Mouse (Mus musculus): ENCODE measurements around the gene Tinf2. TPM values are rescaled to one million over a fixed set of nuclear protein-coding genes. Genes with fewer than 3 reads are reported as not detected.
A peak's percentile ranks its signal among the peaks of the same experiment; 100 is the strongest.

The Tinf2 gene
- polyA plus RNA-seq (2015; fragmentation: Nextera tagmentation; extraction: Ambion mirVana) = 18.8 and 19.9 TPM in 2 replicates

DNA sequence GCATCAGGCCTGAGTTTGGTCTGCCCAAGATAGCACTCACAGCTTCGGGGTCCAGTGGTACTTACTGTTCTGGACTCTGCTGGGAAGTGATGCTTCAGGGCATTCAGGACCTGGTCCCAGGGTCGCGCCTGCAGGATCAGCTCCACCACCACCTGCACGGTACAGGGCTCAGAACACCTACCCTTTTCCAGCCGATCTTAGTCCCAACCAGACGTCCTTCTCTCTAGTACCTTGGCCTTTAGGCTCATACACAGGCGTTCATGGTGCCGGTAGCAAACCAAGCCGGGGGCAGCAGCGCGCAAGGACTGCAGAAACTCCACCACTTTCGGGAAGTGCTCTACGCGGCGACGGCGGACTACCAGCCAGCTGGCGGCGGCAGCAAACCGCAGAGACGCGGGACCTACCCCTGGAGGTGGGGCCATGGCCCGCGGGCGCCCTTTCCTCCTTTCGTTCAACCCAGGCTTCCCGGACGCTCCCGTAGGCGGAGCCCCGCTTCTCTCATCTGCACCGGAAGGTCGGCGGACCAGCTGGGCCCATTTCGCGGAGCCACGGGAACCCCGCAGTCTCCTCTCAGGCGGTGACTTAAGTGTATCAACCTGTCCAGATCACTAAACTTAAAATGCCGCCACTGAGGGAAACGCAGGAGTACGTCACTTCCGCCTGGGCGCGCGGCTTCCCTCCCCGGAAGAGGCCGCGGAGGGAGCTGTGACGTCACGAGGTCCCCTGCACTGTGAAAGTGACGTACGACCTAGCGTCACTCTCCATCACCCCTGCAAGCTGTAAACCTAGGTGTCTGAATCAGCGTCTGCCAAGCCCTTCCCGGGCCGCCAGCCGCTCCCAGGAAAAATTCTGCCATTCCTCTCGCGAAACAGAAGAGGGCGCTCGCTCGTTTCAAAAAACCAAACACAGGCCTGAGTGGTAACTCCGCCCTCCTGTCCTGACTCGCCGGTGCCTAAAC lies at the start of gene Tinf2:
Tinf2 (minus strand) TSS at position 661 of the 958 bp plus-strand sequence.
- H3K9ac ChIP-seq (replicated peaks; ENCODE audit: low read depth) = peak within 1 kb of the TSS; percentile 58

DNA sequence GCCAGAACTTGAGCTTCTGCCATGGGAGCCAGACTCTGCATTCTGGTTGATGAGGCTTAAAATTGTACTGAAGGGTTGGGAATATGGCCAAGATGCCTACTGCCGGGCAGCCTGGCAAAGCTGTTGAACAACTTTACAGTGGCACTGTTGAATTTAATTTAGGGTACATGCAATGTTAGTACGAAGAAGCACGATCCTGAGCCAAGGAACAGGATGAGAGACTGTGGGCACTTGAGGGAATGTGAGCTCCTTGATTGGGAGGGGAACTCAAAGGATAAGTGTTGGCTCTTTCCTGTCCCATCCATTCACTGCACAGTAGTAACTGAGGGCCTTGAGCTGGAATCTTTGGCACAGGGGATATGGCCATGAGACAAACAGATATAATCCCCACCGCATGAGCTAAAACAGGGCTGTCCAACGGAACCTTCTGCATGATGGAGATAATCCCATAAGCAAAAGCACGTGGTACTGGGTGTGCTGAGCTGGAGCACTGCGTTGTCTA lies 49.0 kb upstream of the Tinf2 start:
- Histone ChIP-seq H3K9ac (replicated peaks; ENCODE audit: low read depth) (no peak overlapping the region), H3K4me2 (replicated peaks; ENCODE audit: low read depth, low read length) (no peak overlapping the region), H3K36me3 (ENCODE audit: insufficient read depth, low read length) (no peaks in the 10 kb centered on the region), H3K27me3 (replicated peaks; ENCODE audit: insufficient read depth, low read length) (no peaks in the 10 kb centered on the region), H3K27ac (ENCODE audit: low read length) (no peak overlapping the region), H3K9me3 (ENCODE audit: low read length) (no peaks in the 10 kb centered on the region), H3K4me3 (ENCODE audit: low read depth, low read length) (no peak overlapping the region), H3K4me1 (ENCODE audit: insufficient read depth, low read depth, low read length) (no peaks in the 10 kb centered on the region)
- TF ChIP-seq EP300 (IDR thresholded peaks at IDR 0.05) (no peak), CTCF (IDR thresholded peaks at IDR 0.05) (no peak)
- no peak for ATAC-seq
- DNase-seq (ENCODE audit: low spot score) = peak; percentile 23
- WGBS = 65% methylated on average over 7 of the region's 7 CpGs

More for the DNA sequence above, at the start of gene Tinf2:
- no peaks in the 10 kb centered on the region for H3K27me3 ChIP-seq (replicated peaks; ENCODE audit: insufficient read depth, low read length)
- no peaks in the 10 kb centered on the region for H3K4me1 ChIP-seq (ENCODE audit: insufficient read depth, low read depth, low read length)
- H3K27ac ChIP-seq (ENCODE audit: low read length) = peak within 1 kb of the TSS; percentile 87
- ATAC-seq (peak; percentile 97), DNase-seq (ENCODE audit: low spot score) (peak; percentile 98)
- TF ChIP-seq EP300 (IDR thresholded peaks at IDR 0.05) (peak; percentile 45), CTCF (IDR thresholded peaks at IDR 0.05) (peak; percentile 86)
- WGBS = under 1% methylated on average over 65 of the region's 66 CpGs
- H3K9me3 ChIP-seq (ENCODE audit: low read length) = no peaks in the 10 kb centered on the region
- H3K4me3 ChIP-seq (ENCODE audit: low read depth, low read length) = peak within 1 kb of the TSS; percentile 73
- peaks cover 25% of the 10 kb centered on the region for H3K36me3 ChIP-seq (ENCODE audit: insufficient read depth, low read length)
- peak within 1 kb of the TSS; percentile 77 for H3K4me2 ChIP-seq (replicated peaks; ENCODE audit: low read depth, low read length)

DNA sequence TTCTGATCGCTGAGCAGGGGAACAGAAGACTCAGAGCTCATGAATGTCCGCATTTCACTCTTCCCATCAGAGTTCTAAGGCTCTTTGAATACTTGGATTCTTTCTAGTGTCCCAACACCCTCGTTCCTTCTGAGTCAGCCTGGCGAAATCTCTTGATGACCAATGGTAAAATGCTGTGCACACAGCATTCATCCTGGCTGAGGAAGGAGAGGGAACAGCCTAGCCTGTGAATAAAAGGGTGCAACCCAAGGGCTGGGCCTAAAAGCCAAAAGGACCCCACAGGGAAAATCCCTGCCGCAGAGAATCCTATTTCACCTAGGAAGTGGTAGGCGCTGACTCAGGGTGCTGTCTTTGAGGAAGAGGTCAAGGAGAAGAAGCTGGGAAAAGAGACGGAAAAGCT lies 48.5 kb upstream of the Tinf2 start:
- no peak for ATAC-seq
- Histone ChIP-seq H3K4me3 (ENCODE audit: low read depth, low read length) (no peak overlapping the region), H3K9me3 (ENCODE audit: low read length) (no peaks in the 10 kb centered on the region), H3K27ac (ENCODE audit: low read length) (no peak overlapping the region), H3K4me2 (replicated peaks; ENCODE audit: low read depth, low read length) (no peak overlapping the region), H3K36me3 (ENCODE audit: insufficient read depth, low read length) (no peaks in the 10 kb centered on the region), H3K27me3 (replicated peaks; ENCODE audit: insufficient read depth, low read length) (no peaks in the 10 kb centered on the region), H3K9ac (replicated peaks; ENCODE audit: low read depth) (no peak overlapping the region), H3K4me1 (ENCODE audit: insufficient read depth, low read depth, low read length) (no peaks in the 10 kb centered on the region)
- no peak for TF ChIP-seq CTCF (IDR thresholded peaks at IDR 0.05)
- no peak for TF ChIP-seq EP300 (IDR thresholded peaks at IDR 0.05)
- 52% methylated on average over 7 of the region's 7 CpGs for WGBS
- DNase-seq (ENCODE audit: low spot score) = no peak

DNA sequence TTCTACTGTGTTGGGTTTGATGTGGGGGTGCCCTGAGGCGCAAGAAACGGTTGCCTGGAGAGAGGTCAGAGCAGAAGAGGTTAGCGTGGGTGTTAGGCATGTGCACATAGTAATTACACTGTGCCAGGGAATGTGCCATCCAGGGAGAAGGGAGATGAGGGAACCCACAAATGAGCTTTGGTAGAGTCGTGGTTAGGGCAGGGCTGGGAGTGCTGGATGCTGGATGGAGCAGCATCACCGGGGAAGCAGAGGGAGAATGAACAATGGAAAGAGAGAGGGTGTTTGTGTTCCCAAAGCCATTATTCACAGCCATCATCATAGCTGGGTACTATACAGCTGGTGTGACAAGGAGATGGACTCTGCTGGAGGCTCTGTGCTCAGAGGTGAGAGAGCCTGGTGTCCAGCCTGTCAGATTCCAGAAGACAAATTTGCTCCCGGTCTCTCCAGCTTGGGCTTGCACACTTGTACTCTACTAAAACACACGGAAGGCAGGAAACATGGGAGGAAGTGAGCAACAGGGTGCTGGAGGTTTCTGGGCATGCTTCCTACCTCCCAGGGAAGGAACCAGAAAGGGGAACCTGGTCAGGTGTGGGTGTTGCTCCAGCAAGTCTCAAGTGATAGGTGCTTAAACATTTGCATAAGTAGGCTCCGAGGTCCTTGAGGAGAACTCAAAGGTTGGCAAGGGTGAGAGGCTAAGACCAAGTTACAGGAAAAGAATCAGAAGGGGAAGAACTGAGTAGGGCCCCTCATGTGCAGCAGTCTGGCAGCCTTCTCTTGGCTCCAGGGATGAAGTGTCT lies 46.5 kb upstream of the Tinf2 start:
- Histone ChIP-seq H3K9ac (replicated peaks; ENCODE audit: low read depth) (no peak overlapping the region), H3K9me3 (ENCODE audit: low read length) (no peaks in the 10 kb centered on the region), H3K4me3 (ENCODE audit: low read depth, low read length) (no peak overlapping the region), H3K4me1 (ENCODE audit: insufficient read depth, low read depth, low read length) (no peaks in the 10 kb centered on the region; the same call in 1 of the 2 replicates), H3K4me2 (replicated peaks; ENCODE audit: low read depth, low read length) (no peak overlapping the region), H3K36me3 (ENCODE audit: insufficient read depth, low read length) (no peaks in the 10 kb centered on the region), H3K27me3 (replicated peaks; ENCODE audit: insufficient read depth, low read length) (no peaks in the 10 kb centered on the region), H3K27ac (ENCODE audit: low read length) (peak overlapping the region; percentile 38; the same call in 1 of the 2 replicates)
- TF ChIP-seq CTCF (IDR thresholded peaks at IDR 0.05) = no peak
- no peak for TF ChIP-seq EP300 (IDR thresholded peaks at IDR 0.05)
- peak; percentile 82 for ATAC-seq
- WGBS = 40% methylated on average over 8 of the region's 8 CpGs
- peak; percentile 75 for DNase-seq (ENCODE audit: low spot score)

DNA sequence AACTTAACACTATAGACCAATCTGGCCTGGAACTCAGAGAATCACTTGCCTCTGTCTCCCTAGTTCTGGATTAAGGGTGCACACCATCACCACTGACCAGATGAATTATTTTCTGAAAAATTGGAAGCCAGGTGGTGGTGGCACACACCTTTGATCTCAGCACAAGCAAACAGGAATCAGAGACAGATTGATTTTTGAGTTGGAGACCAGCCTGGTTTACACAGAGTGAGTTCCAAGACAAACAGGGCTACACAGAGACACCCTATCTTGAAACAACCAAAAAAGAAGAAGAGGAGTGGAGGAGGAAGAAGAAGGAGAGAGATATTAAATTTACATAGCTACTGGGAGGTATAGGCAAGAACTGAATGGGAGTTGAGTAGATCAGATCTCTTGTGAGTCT lies 44.6 kb upstream of the Tinf2 start:
- Histone ChIP-seq H3K9me3 (ENCODE audit: low read length) (no peaks in the 10 kb centered on the region), H3K27me3 (replicated peaks; ENCODE audit: insufficient read depth, low read length) (no peaks in the 10 kb centered on the region), H3K27ac (ENCODE audit: low read length) (no peak overlapping the region), H3K4me3 (ENCODE audit: low read depth, low read length) (no peak overlapping the region), H3K9ac (replicated peaks; ENCODE audit: low read depth) (no peak overlapping the region), H3K36me3 (ENCODE audit: insufficient read depth, low read length) (no peaks in the 10 kb centered on the region), H3K4me1 (ENCODE audit: insufficient read depth, low read depth, low read length) (peaks cover 6% of the 10 kb centered on the region), H3K4me2 (replicated peaks; ENCODE audit: low read depth, low read length) (no peak overlapping the region)
- no peak for DNase-seq (ENCODE audit: low spot score)
- TF ChIP-seq EP300 (IDR thresholded peaks at IDR 0.05) (no peak), CTCF (IDR thresholded peaks at IDR 0.05) (no peak)
- no peak for ATAC-seq

DNA sequence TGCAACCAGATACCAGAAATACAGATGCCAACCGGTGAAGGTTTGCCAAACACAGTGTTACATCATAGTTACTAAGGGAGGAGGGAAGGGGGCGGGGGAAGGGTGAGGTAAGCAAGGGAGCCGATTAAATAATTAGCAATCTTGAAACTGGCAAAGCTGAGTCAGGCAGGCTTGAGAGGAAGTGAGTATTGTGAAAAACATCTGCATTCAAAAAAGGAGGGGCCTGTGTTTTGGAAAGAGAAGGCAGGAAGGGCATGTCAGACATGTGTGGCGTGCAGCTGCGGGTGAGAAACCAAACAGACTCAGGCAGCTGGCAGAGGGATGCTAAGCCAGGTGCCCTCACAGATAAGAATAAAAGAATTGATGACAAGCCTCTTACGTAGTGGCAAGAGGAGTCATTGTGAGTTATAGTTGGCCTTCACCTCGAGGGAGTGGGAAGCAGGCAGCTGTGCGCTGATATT lies 42.8 kb upstream of the Tinf2 start:
- Histone ChIP-seq H3K27ac (ENCODE audit: low read length) (no peak overlapping the region), H3K4me2 (replicated peaks; ENCODE audit: low read depth, low read length) (no peak overlapping the region), H3K4me1 (ENCODE audit: insufficient read depth, low read depth, low read length) (peaks cover 6% of the 10 kb centered on the region), H3K4me3 (ENCODE audit: low read depth, low read length) (no peak overlapping the region), H3K9me3 (ENCODE audit: low read length) (no peaks in the 10 kb centered on the region), H3K27me3 (replicated peaks; ENCODE audit: insufficient read depth, low read length) (no peaks in the 10 kb centered on the region), H3K36me3 (ENCODE audit: insufficient read depth, low read length) (0 out of 2 replicates have a peak, but pooled peaks cover 4% of the 10 kb centered on the region), H3K9ac (replicated peaks; ENCODE audit: low read depth) (no peak overlapping the region)
- ATAC-seq (peak; percentile 13), DNase-seq (ENCODE audit: low spot score) (peak; percentile 90)
- no peak for TF ChIP-seq CTCF (IDR thresholded peaks at IDR 0.05)
- peak; percentile 61 for TF ChIP-seq EP300 (IDR thresholded peaks at IDR 0.05)
- WGBS = 27% methylated on average over 8 of the region's 8 CpGs
